Mouse (Mus musculus): ENCODE measurements around the gene Gm49383.
"Not testable (repeated sequence)": the region's sequence is repeated elsewhere in the genome, so short reads cannot be mapped to it uniquely, and the experiment has no call there.

DNA sequence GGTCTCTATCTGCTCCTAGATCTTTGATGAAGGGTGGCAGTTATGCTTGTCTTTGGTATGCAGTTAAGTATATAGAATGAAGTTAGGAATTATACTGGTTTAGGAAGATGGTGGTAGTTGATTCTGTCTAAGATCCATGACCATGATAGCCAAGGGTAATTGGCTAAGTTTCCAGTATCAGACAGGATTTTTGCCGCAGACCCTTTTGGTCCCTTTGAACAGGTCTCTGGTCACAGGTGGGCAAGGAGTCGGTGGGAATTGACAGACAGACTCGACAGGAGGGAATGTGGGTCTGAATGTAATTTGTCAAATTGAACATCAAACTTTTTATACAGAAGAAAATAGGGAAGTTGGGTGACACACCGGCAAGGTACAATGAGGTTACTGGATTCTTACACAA lies 33.3 kb downstream of the Gm49383 start:
- not testable (repeated sequence) for TF ChIP-seq CTCF, POLR2A (IDR thresholded peaks at IDR 0.05; ENCODE audit: insufficient read depth, low read depth, low read length)
